Mouse (Mus musculus): ENCODE data around the gene Tmem179.
A peak's percentile ranks its signal among the peaks of the same experiment; 100 is the strongest.

- TF ChIP-seq CTCF (conservative IDR thresholded peaks at IDR 0.05; ENCODE audit: low read length) = peak; percentile 82
- no peak for TF ChIP-seq POU5F1 (IDR thresholded peaks at IDR 0.05; ENCODE audit: borderline replicate concordance, low read length)
- no peak for TF ChIP-seq NANOG (IDR thresholded peaks at IDR 0.05; ENCODE audit: borderline replicate concordance, low read length)
Measured at GRCm38 (mm10) chr12:112542920-112543300, 26.4 kb upstream of the Tmem179 start.

All from E14TG2a.4 (cell line).